ENCODE assay signal across 30 mouse cellular contexts in the genomic region with DNA sequence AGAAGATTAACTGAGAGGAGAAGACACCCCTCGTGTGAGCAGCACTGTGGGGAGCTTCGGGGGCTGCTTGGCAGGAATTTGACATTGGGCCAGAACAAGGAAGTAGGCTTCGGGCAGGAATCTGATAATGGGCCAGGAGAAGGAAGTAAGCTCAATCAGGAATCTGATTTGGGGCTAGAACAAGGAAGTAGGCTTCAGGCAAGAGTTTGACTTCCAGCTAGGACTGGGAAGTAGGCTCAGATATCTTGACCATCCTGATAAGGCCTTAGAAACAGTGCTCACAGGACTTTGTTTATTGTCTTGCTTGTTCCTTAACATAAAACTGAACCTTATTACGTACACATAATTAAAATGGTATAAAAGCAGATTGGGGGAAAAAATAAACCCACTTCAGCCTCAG. TPM values are rescaled to one million over a fixed set of nuclear protein-coding genes. Genes with fewer than 3 reads are reported as not detected.
"Had no signal": no experiment of that assay in that cellular context is flagged by ENCODE, and none has a peak within 500 bp of the region (broad histone marks: within the 10 kb centered on the region; RNA-seq: fewer than 3 reads in every experiment).

No protein-coding gene starts in this region.

- H3K4me3 ChIP-seq: limb, embryonic 10.5 days; limb, embryonic 12.5 days; limb, embryonic 13.5 days; limb, embryonic 15.5 days; liver, embryonic 12.5 days; liver, embryonic 13.5 days; liver, embryonic 15.5 days; lung, embryonic 15.5 days; megakaryocyte, embryonic 14.5 days; midbrain, embryonic 10.5 days; midbrain, embryonic 12.5 days; midbrain, embryonic 13.5 days; midbrain, embryonic 15.5 days; myocyte had no signal

- ATAC-seq: liver, embryonic 12.5 days; liver, postnatal 0 days; lung, postnatal 0 days; midbrain, embryonic 13.5 days; midbrain, embryonic 15.5 days; midbrain, embryonic 16.5 days had no signal

- H3K9ac ChIP-seq: limb, embryonic 12.5 days; limb, embryonic 13.5 days; limb, embryonic 15.5 days; liver, embryonic 12.5 days; liver, embryonic 13.5 days; liver, embryonic 14.5 days; liver, embryonic 15.5 days; liver, postnatal 0 days; lung, embryonic 14.5 days; lung, embryonic 15.5 days; midbrain, embryonic 12.5 days; midbrain, embryonic 13.5 days; midbrain, embryonic 15.5 days had no signal

- H3K9me3 ChIP-seq: limb, embryonic 10.5 days; limb, embryonic 12.5 days; limb, embryonic 13.5 days; limb, embryonic 15.5 days; liver, embryonic 12.5 days; liver, embryonic 13.5 days; liver, embryonic 15.5 days; lung, embryonic 15.5 days; megakaryocyte, embryonic 14.5 days; midbrain, embryonic 10.5 days; midbrain, embryonic 12.5 days; midbrain, embryonic 13.5 days; midbrain, embryonic 15.5 days had no signal

- H3K27ac ChIP-seq: limb, embryonic 10.5 days; limb, embryonic 12.5 days; limb, embryonic 13.5 days; limb, embryonic 15.5 days; liver, embryonic 12.5 days; liver, embryonic 13.5 days; liver, embryonic 14.5 days; liver, embryonic 15.5 days; lung, embryonic 15.5 days; macrophage; midbrain, embryonic 10.5 days; midbrain, embryonic 12.5 days; midbrain, embryonic 13.5 days; midbrain, embryonic 15.5 days had no signal

- H3K36me3 ChIP-seq: limb, embryonic 10.5 days; limb, embryonic 12.5 days; limb, embryonic 13.5 days; limb, embryonic 15.5 days; liver, embryonic 12.5 days; liver, embryonic 13.5 days; liver, embryonic 15.5 days; lung, embryonic 15.5 days; midbrain, embryonic 10.5 days; midbrain, embryonic 12.5 days; midbrain, embryonic 13.5 days; midbrain, embryonic 15.5 days had no signal

- H3K4me1 ChIP-seq: limb, embryonic 10.5 days; limb, embryonic 12.5 days; limb, embryonic 13.5 days; limb, embryonic 15.5 days; liver, embryonic 15.5 days; lung, embryonic 15.5 days; midbrain, embryonic 10.5 days; midbrain, embryonic 12.5 days; midbrain, embryonic 13.5 days; midbrain, embryonic 15.5 days had no signal

- H3K27me3 ChIP-seq: limb, embryonic 12.5 days; limb, embryonic 13.5 days; limb, embryonic 15.5 days; liver, embryonic 13.5 days; lung, embryonic 15.5 days; midbrain, embryonic 12.5 days; midbrain, embryonic 15.5 days had no signal

- DNase-seq: left cerebral cortex, postnatal 4 days; liver; liver, embryonic 13.5 days; liver, postnatal 0 days; lung, adult 18-20 months; lung, adult 2 months; lung, embryonic 14.5 days; lung, postnatal 10 days; lung, postnatal 14 days; lung, postnatal 36 days; lung, postnatal 4 days; midbrain, embryonic 14.5 days had no signal

RNA-seq across cellular contexts. Expression of a gene that starts 55.6 kb away (rescaled TPM):
- total RNA-seq: monocyte, adult 5-6 weeks had no signal

RNA-seq across cellular contexts. Expression of a gene that starts 55.7 kb away (rescaled TPM):
- polyA plus RNA-seq: macrophage had no signal

RNA-seq across cellular contexts. Expression of a gene that starts 57.2 kb away (rescaled TPM):
- polyA plus RNA-seq: macrophage had no signal
